Mouse (Mus musculus): ENCODE data around the gene Gsdma. TPM values are rescaled to one million over a fixed set of nuclear protein-coding genes. Genes with fewer than 3 reads are reported as not detected.

Gene Gsdma
- polyA plus RNA-seq, 1 experiment from 2014 or later = not detected

DNA sequence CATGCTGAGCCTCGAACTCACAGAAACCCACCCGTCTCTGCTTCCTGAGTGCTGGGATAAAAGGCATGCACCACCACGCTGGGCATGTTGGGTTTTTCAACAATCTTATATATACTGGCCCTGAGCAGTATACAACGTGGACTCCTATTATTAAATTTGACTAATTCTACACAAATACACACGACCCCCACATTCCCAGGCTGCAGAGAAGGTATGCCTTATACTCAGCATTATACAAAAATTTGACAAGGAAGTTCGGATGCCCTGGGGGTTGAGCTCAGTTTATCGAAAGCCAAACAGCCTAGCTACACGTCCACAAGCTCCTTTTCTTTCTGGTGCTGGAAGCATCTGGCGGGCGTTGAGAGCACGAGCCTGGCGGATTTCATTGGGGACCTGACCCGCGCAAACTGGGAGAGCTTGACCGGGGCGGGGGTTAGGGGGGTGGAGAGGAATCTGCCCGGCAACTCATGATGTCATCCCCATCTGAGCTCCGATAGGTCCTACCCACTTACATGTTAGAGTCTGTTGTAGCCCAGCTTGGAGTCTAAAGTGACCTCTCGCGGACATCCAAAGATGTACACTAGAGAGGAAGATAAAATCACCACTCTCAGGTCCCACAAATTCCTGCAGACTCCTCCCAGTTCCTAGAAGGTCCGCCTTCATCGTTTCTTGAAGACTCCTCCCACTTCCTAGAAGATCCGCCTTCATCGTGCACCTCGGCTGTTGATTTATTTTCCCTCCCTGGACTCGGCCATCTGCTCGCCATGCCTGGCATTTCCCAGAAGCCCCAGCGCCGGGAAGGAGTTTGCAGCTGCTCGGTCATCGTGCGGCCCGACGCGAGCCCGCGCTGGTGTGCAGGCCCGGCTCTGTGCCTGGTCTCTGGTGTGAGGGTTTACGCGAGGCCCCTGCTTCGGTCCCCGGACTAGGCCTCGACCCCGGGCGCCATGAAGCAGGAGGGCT is 17.9 kb downstream of the Gsdma start, which contains the start of gene Psmd3:
Psmd3 (plus strand) TSS at position 769 of the 960 bp plus-strand sequence.
- Histone ChIP-seq H3K27me3 (replicated peaks) (0 out of 2 replicates have a peak, but pooled peaks cover 12% of the 10 kb centered on the region), H3K9ac (peak within 1 kb of the TSS; percentile 99), H3K36me3 (peaks cover 30% of the 10 kb centered on the region), H3K4me1 (peaks cover 25% of the 10 kb centered on the region), H3K4me3 (peak within 1 kb of the TSS; percentile 98), H3K4me2 (peak within 1 kb of the TSS; percentile 91), H3K27ac (peak within 1 kb of the TSS; percentile 86), H3K9me3 (replicated peaks) (no peaks in the 10 kb centered on the region)
- ATAC-seq = peak; percentile 92
- WGBS (ENCODE audit: insufficient replicate concordance) = 3% methylated on average over 45 of the region's 45 CpGs

DNA sequence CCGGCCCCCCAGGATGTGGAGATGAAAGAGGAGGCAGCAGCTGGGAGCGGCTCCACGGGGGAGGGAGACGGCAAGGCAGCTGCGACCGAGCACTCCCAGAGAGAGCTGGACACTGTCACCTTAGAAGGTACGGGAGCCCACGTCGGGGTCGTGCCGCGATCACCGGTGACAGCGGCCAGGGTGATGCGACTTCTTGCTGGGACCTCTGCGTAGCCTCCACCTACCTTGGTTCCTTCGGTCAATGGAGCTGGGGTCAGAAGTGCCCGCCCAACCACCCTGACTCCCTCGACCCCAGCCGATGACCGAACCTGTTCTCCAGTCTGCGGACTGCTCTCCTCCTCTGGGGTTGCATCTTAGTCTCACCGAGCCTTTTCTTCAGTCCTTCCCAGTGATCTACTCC is 18.7 kb downstream of the Gsdma start:
- Histone ChIP-seq H3K4me2 (peak overlapping the region; percentile 91), H3K36me3 (peaks cover 37% of the 10 kb centered on the region), H3K4me1 (peaks cover 25% of the 10 kb centered on the region), H3K4me3 (peak overlapping the region; percentile 98), H3K9me3 (replicated peaks) (no peaks in the 10 kb centered on the region), H3K9ac (peak overlapping the region; percentile 99), H3K27me3 (replicated peaks) (0 out of 2 replicates have a peak, but pooled peaks cover 6% of the 10 kb centered on the region), H3K27ac (peak overlapping the region; percentile 86)
- WGBS (ENCODE audit: insufficient replicate concordance) = under 1% methylated on average over 23 of the region's 23 CpGs
- peak; percentile 36 for ATAC-seq

- Histone ChIP-seq H3K9ac (no peak overlapping the region), H3K4me3 (no peak overlapping the region), H3K4me1 (peaks cover 25% of the 10 kb centered on the region), H3K36me3 (peaks cover 62% of the 10 kb centered on the region), H3K27ac (no peak overlapping the region), H3K27me3 (replicated peaks) (no peaks in the 10 kb centered on the region), H3K4me2 (no peak overlapping the region), H3K9me3 (replicated peaks) (no peaks in the 10 kb centered on the region)
- no peak for ATAC-seq
- 89% methylated on average over 9 of the region's 9 CpGs for WGBS (ENCODE audit: insufficient replicate concordance)
Measured at GRCm38 (mm10) chr11:98685642-98686041, 21.5 kb downstream of the Gsdma start.

DNA sequence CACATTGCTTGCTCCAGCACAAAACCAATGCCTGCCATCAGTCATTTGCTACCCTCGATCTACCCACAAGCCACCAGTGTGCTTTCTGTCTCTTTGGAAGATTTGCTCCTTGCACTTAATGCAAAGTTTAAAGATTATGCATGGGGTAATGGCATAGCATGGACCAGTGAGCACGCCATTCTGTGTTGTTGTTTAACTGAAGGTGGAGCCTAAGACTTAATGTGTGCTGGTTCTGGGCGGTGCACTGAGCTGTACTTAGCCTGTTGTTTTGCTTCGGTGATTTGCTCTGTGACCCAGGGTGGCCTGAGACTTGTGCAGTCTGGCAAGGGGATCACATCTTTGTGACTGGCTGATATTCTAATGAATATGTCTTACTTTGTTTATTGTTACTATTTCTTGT is 22.8 kb downstream of the Gsdma start:
- Histone ChIP-seq H3K27me3 (replicated peaks) (no peaks in the 10 kb centered on the region), H3K4me2 (no peak overlapping the region), H3K9me3 (replicated peaks) (no peaks in the 10 kb centered on the region), H3K9ac (no peak overlapping the region), H3K4me1 (peaks cover 17% of the 10 kb centered on the region), H3K4me3 (no peak overlapping the region), H3K36me3 (peaks cover 75% of the 10 kb centered on the region), H3K27ac (no peak overlapping the region)
- WGBS (ENCODE audit: insufficient replicate concordance) = 81% methylated on average over 4 of the region's 4 CpGs
- no peak for ATAC-seq

- H3K4me2 ChIP-seq = no peak overlapping the region
- 0 out of 2 replicates have a peak, but pooled peaks have one; percentile 32 for ATAC-seq
- H3K27ac ChIP-seq = no peak overlapping the region
- H3K9ac ChIP-seq = no peak overlapping the region
- no peak overlapping the region for H3K4me3 ChIP-seq
- H3K9me3 ChIP-seq (replicated peaks) = no peaks in the 10 kb centered on the region
- peaks cover 16% of the 10 kb centered on the region for H3K4me1 ChIP-seq
- 79% methylated on average over 7 of the region's 8 CpGs for WGBS (ENCODE audit: insufficient replicate concordance)
- peaks cover 86% of the 10 kb centered on the region for H3K36me3 ChIP-seq
- no peaks in the 10 kb centered on the region for H3K27me3 ChIP-seq (replicated peaks)
Measured at GRCm38 (mm10) chr11:98688009-98688408, 23.9 kb downstream of the Gsdma start.

GRCm38 (mm10) chr11:98693201-98693600 is 29.1 kb downstream of the Gsdma start:
- Histone ChIP-seq H3K4me3 (no peak overlapping the region), H3K9ac (no peak overlapping the region), H3K4me1 (no peaks in the 10 kb centered on the region), H3K27ac (no peak overlapping the region), H3K27me3 (replicated peaks) (no peaks in the 10 kb centered on the region), H3K4me2 (no peak overlapping the region), H3K36me3 (peaks cover 83% of the 10 kb centered on the region), H3K9me3 (replicated peaks) (no peaks in the 10 kb centered on the region)
- WGBS (ENCODE audit: insufficient replicate concordance) = 64% methylated on average over 13 of the region's 13 CpGs
- no peak for ATAC-seq

GRCm38 (mm10) chr11:98693746-98694145 is 29.6 kb downstream of the Gsdma start:
- no peaks in the 10 kb centered on the region for H3K9me3 ChIP-seq (replicated peaks)
- H3K27me3 ChIP-seq (replicated peaks) = no peaks in the 10 kb centered on the region
- no peak overlapping the region for H3K4me3 ChIP-seq
- H3K4me1 ChIP-seq = no peaks in the 10 kb centered on the region
- no peak overlapping the region for H3K27ac ChIP-seq
- no peak overlapping the region for H3K4me2 ChIP-seq
- no peak overlapping the region for H3K9ac ChIP-seq
- peaks cover 79% of the 10 kb centered on the region for H3K36me3 ChIP-seq
- ATAC-seq = no peak
- WGBS (ENCODE audit: insufficient replicate concordance) = 86% methylated on average over 9 of the region's 9 CpGs

DNA sequence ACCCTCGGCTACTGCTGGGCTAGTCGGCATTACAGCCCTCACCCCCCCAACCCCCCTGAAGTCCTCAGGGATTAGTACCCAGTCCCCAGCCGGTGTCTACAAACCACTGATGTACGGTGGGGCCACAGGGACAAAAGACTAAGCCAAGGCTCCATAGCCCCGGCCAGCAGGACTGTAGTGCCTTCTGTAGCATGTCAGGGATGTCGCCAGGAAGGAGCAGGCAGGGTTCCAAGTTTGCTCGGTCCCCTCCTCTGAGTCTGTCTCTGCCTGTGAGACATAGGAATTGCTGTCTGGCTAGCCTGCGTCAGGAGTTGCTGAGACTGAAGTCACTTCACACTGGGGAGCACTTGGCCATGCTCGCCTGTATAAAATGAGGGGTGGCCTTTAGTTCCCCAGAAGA is 30.1 kb downstream of the Gsdma start:
- no peak overlapping the region for H3K4me3 ChIP-seq
- no peaks in the 10 kb centered on the region for H3K27me3 ChIP-seq (replicated peaks)
- no peaks in the 10 kb centered on the region for H3K4me1 ChIP-seq
- no peak overlapping the region for H3K27ac ChIP-seq
- peaks cover 76% of the 10 kb centered on the region for H3K36me3 ChIP-seq
- WGBS (ENCODE audit: insufficient replicate concordance) = 85% methylated on average over 9 of the region's 9 CpGs
- H3K9ac ChIP-seq = no peak overlapping the region
- H3K9me3 ChIP-seq (replicated peaks) = no peaks in the 10 kb centered on the region
- ATAC-seq = no peak
- no peak overlapping the region for H3K4me2 ChIP-seq

DNA sequence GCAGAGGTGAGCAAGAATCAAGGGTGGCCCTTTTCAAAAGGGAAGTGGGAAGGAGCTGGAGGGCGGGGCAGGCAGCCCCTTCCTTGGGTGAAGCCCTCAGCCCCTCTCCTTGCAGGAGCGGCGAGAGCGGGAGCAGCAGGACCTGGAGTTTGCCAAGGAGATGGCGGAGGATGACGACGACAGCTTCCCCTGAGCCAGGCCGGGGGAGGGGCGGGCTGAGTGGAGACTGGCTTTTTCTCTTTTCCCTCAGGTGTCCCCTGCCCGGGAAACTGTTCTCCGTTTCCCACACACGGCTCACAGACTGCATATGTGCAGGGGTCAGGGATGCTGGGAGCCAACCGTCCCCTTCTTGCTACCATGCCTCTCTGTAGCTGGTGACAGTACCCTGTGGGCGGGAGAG is 31.3 kb downstream of the Gsdma start:
- Histone ChIP-seq H3K4me2 (no peak overlapping the region), H3K9me3 (replicated peaks) (no peaks in the 10 kb centered on the region), H3K4me3 (no peak overlapping the region), H3K36me3 (peaks cover 65% of the 10 kb centered on the region), H3K27ac (no peak overlapping the region), H3K4me1 (no peaks in the 10 kb centered on the region), H3K9ac (no peak overlapping the region), H3K27me3 (replicated peaks) (peaks cover 3% of the 10 kb centered on the region; the same call in 1 of the 2 replicates)
- no peak for ATAC-seq
- WGBS (ENCODE audit: insufficient replicate concordance) = 74% methylated on average over 14 of the region's 14 CpGs

- WGBS (ENCODE audit: insufficient replicate concordance) = 82% methylated on average over 14 of the region's 14 CpGs
- no peaks in the 10 kb centered on the region for H3K9me3 ChIP-seq (replicated peaks)
- H3K36me3 ChIP-seq = peaks cover 53% of the 10 kb centered on the region
- H3K4me3 ChIP-seq = no peak overlapping the region
- ATAC-seq = no peak
- H3K27me3 ChIP-seq (replicated peaks) = peaks cover 15% of the 10 kb centered on the region
- H3K27ac ChIP-seq = no peak overlapping the region
- H3K4me2 ChIP-seq = no peak overlapping the region
- H3K9ac ChIP-seq = no peak overlapping the region
- H3K4me1 ChIP-seq = no peaks in the 10 kb centered on the region
Measured at GRCm38 (mm10) chr11:98696454-98697216, 32.5 kb downstream of the Gsdma start.

GRCm38 (mm10) chr11:98697225-98697624 is 33.1 kb downstream of the Gsdma start:
- H3K27ac ChIP-seq = no peak overlapping the region
- peaks cover 47% of the 10 kb centered on the region for H3K36me3 ChIP-seq
- H3K4me3 ChIP-seq = no peak overlapping the region
- ATAC-seq = no peak
- H3K9ac ChIP-seq = no peak overlapping the region
- no peaks in the 10 kb centered on the region for H3K9me3 ChIP-seq (replicated peaks)
- H3K27me3 ChIP-seq (replicated peaks) = peaks cover 15% of the 10 kb centered on the region
- 85% methylated on average over 12 of the region's 12 CpGs for WGBS (ENCODE audit: insufficient replicate concordance)
- H3K4me1 ChIP-seq = no peaks in the 10 kb centered on the region
- no peak overlapping the region for H3K4me2 ChIP-seq
